Mouse (Mus musculus) liver, postnatal 0 days (tissue): ENCODE results near the gene Cd248. TPM values are rescaled to one million over a fixed set of nuclear protein-coding genes. Genes with fewer than 3 reads are reported as not detected.
A peak's percentile ranks its signal among the peaks of the same experiment; 100 is the strongest.

Experiments used
- ATAC-seq: fragments of 200-750 bp; cut with Nextera tagmentation; 2 replicates; pipeline ENCODE4 v1.8.0; 2017; ENCODE audit warnings: mild to moderate bottlenecking, moderate library complexity
- DNase-seq: peaks from one replicate; pipeline ENCODE4 v3.0.0-alpha.2; 2016
- H3K27ac ChIP-seq: fragments of 300-500 bp; sonication (generic); 2 replicates; pipeline ENCODE4 v1.5.1; 2014; ENCODE audit warnings: antibody characterized with exemption, moderate library complexity, mild to moderate bottlenecking, low read depth
- H3K27me3 ChIP-seq: fragments of 300-500 bp; sonication (generic); 2 replicates; pipeline ENCODE4 v1.6.1; 2014; ENCODE audit warnings: low read length, control low read depth, mixed read lengths; ENCODE audit not compliant: insufficient read depth
- H3K36me3 ChIP-seq: fragments of 300-500 bp; sonication (generic); replicated peaks from 2 replicates; pipeline ENCODE4 v1.6.1; 2014; ENCODE audit warnings: mild to moderate bottlenecking, control low read depth, low read length, moderate library complexity, mixed read lengths; ENCODE audit not compliant: insufficient read depth
- H3K4me1 ChIP-seq: fragments of 300-500 bp; sonication (generic); 2 replicates; pipeline ENCODE4 v1.6.1; 2014; ENCODE audit warnings: antibody characterized with exemption, mild to moderate bottlenecking, control low read depth; ENCODE audit not compliant: insufficient read depth
- H3K4me2 ChIP-seq: fragments of 300-500 bp; sonication (generic); 2 replicates; pipeline ENCODE4 v1.6.1; 2014; ENCODE audit warnings: low read depth, mild to moderate bottlenecking, low read length, moderate library complexity, mixed read lengths
- H3K4me3 ChIP-seq: fragments of 300-500 bp; sonication (generic); 2 replicates; pipeline ENCODE4 v1.5.1; 2014; ENCODE audit warnings: low read depth, low read length
- H3K9ac ChIP-seq: fragments of 300-500 bp; sonication (generic); replicated peaks from 2 replicates; pipeline ENCODE4 v1.6.1; 2014; ENCODE audit warnings: mild to moderate bottlenecking, moderate library complexity
- H3K9me3 ChIP-seq: fragments of 300-500 bp; sonication (generic); 2 replicates; pipeline ENCODE4 v1.6.1; 2016; ENCODE audit warnings: mild to moderate bottlenecking, control low read depth, low read length, mixed read lengths
- CTCF ChIP-seq: sonication (generic); IDR thresholded peaks from 2 replicates; pipeline ENCODE4 v1.5.1; 2016; ENCODE audit warnings: antibody characterized with exemption, low read depth
- EP300 ChIP-seq: IDR thresholded peaks from 2 replicates; pipeline ENCODE4 v1.6.1; 2016; ENCODE audit warnings: antibody characterized with exemption, low read depth, mild to moderate bottlenecking
- WGBS: fragments of 180-500 bp; shearing (Covaris S2); extraction: QIAGEN DNeasy Blood & Tissue Kit; methylation state at CpG from one replicate; pipeline ENCODE4 v1.1.7; 2014; ENCODE audit not compliant: insufficient replicate concordance; 5-methylcytosine and 5-hydroxymethylcytosine counted together
- polyA plus RNA-seq: library from polyadenylated mRNA; unstranded; fragments of >200 nt; fragmentation: Nextera tagmentation; extraction: Ambion mirVana; gene quantifications from 2 replicates; pipeline ENCODE4 v1.2.1, GENCODE M21; 2015

Cd248 gene
- polyA plus RNA-seq, 1 experiment from 2014 or later: 2.0 TPM

GRCm38 (mm10) chr19:5095887-5096474 lies 28.1 kb downstream of the Cd248 start:
- H3K36me3 ChIP-seq: peaks cover 28% of the 10 kb centered on the region
- TF ChIP-seq EP300 (no peak), CTCF (no peak)
- H3K9ac ChIP-seq: no peak overlapping the region
- no peak overlapping the region for H3K4me3 ChIP-seq
- DNase-seq (peak; percentile 17), ATAC-seq (no peak)
- H3K9me3 ChIP-seq: no peaks in the 10 kb centered on the region
- WGBS: 18% methylated on average over 9 of the region's 9 CpGs
- H3K4me2 ChIP-seq: no peak overlapping the region
- no peak overlapping the region for H3K27ac ChIP-seq
- peaks cover 11% of the 10 kb centered on the region for H3K4me1 ChIP-seq
- H3K27me3 ChIP-seq: peaks cover 22% of the 10 kb centered on the region

GRCm38 (mm10) chr19:5097521-5098362 lies 29.9 kb downstream of the Cd248 start:
- Histone ChIP-seq H3K4me2 (peak overlapping the region; percentile 75), H3K27me3 (peaks cover 22% of the 10 kb centered on the region), H3K4me3 (peak overlapping the region; percentile 35), H3K9me3 (no peaks in the 10 kb centered on the region), H3K36me3 (peaks cover 32% of the 10 kb centered on the region), H3K27ac (no peak overlapping the region), H3K4me1 (peaks cover 11% of the 10 kb centered on the region), H3K9ac (no peak overlapping the region; the same call in 1 of the 2 replicates)
- ATAC-seq (no peak), DNase-seq (peak; percentile 12)
- 14% methylated on average over 25 of the region's 31 CpGs for WGBS
- TF ChIP-seq EP300: no peak
- TF ChIP-seq CTCF: no peak

- peak within 1 kb of the TSS; percentile 35 for H3K4me3 ChIP-seq
- DNase-seq (peak; percentile 71), ATAC-seq (peak; percentile 46)
- peaks cover 22% of the 10 kb centered on the region for H3K27me3 ChIP-seq
- H3K4me1 ChIP-seq: peaks cover 11% of the 10 kb centered on the region
- no peak within 1 kb of the TSS; the same call in 1 of the 2 replicates for H3K9ac ChIP-seq
- no peak within 1 kb of the TSS for H3K27ac ChIP-seq
- 11% methylated on average over 26 of the region's 48 CpGs for WGBS
- peak within 1 kb of the TSS; percentile 75 for H3K4me2 ChIP-seq
- peaks cover 40% of the 10 kb centered on the region for H3K36me3 ChIP-seq
- H3K9me3 ChIP-seq: no peaks in the 10 kb centered on the region
- no peak for TF ChIP-seq EP300
- no peak for TF ChIP-seq CTCF
These were observed 30.7 kb downstream of the Cd248 start, which contains the start of gene Cnih2 for GRCm38 (mm10) chr19:5098363-5099143. TSS of gene Cnih2 (minus strand) at chr19:5098521.

GRCm38 (mm10) chr19:5106074-5106473 lies 38.2 kb downstream of the Cd248 start:
- Histone ChIP-seq H3K9ac (peak overlapping the region; percentile 90), H3K27me3 (no peaks in the 10 kb centered on the region), H3K36me3 (peaks cover 38% of the 10 kb centered on the region), H3K27ac (peak overlapping the region; percentile 94), H3K4me2 (peak overlapping the region; percentile 97), H3K9me3 (no peaks in the 10 kb centered on the region), H3K4me1 (peaks cover 27% of the 10 kb centered on the region), H3K4me3 (peak overlapping the region; percentile 87)
- ATAC-seq (no peak), DNase-seq (peak; percentile 44)
- 2% methylated on average over 9 of the region's 9 CpGs for WGBS
- TF ChIP-seq EP300: no peak
- TF ChIP-seq CTCF: no peak

- peaks cover 32% of the 10 kb centered on the region for H3K36me3 ChIP-seq
- H3K4me2 ChIP-seq: peak within 1 kb of the TSS; percentile 97
- peak; percentile 99 for DNase-seq
- H3K9ac ChIP-seq: peak within 1 kb of the TSS; percentile 90
- ATAC-seq: peak; percentile 93
- peaks cover 27% of the 10 kb centered on the region for H3K4me1 ChIP-seq
- H3K27me3 ChIP-seq: no peaks in the 10 kb centered on the region
- no peaks in the 10 kb centered on the region for H3K9me3 ChIP-seq
- peak within 1 kb of the TSS; percentile 94 for H3K27ac ChIP-seq
- no peak for TF ChIP-seq EP300
- TF ChIP-seq CTCF: no peak
- H3K4me3 ChIP-seq: peak within 1 kb of the TSS; percentile 87
- under 1% methylated on average over 36 of the region's 46 CpGs for WGBS
These were observed 38.9 kb downstream of the Cd248 start, which contains the start of gene Rab1b for GRCm38 (mm10) chr19:5106731-5107191. TSS of gene Rab1b (minus strand) at chr19:5107072.
